Mouse (Mus musculus) lung, postnatal 0 days (tissue): ENCODE data around the gene Rerg.

ENCODE experiments used
- CTCF ChIP-seq: IDR thresholded peaks from 2 replicates; pipeline ENCODE4 v1.5.1; 2016; ENCODE audit warnings: antibody characterized with exemption, mild to moderate bottlenecking
- EP300 ChIP-seq: IDR thresholded peaks from 2 replicates; pipeline ENCODE4 v1.6.1; 2016; ENCODE audit warnings: antibody characterized with exemption, mild to moderate bottlenecking, control low read depth

GRCm38 (mm10) chr6:137170226-137170625 is at the start of gene Rerg:
- TF ChIP-seq CTCF (no peak), EP300 (no peak)
